Mouse (Mus musculus) B cell, adult (primary cell): ENCODE measurements around the gene Gm3591. TPM values are rescaled to one million over a fixed set of nuclear protein-coding genes. Genes with fewer than 3 reads are reported as not detected.

Experiments
- total RNA-seq: library from RNA; stranded (reverse); gene quantifications from 4 replicates; pipeline ENCODE4 v1.2.4, GENCODE M21; 2023; ENCODE audit not compliant: inconsistent age

Gm3591 gene
- not detected in 4 replicates for total RNA-seq

DNA sequence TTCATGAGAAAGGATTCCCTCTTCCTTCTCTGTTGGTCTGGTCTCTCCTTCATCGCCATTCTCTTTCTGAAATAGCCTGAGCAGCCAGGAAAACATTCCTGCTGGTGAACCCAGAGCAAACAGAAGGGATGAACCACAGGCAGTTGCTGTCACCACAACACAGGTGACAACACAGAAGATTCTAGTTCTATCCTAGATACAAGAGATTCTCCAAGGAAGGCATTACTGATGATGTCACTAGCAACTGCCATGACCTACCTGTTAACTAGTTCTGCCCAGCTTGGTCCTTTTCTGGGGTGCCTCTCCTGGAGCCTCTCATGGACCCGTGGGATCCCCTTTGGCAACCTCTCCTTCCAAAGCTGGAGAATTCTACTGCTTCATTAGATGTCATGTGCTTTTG is at the start of gene Gm3591:
Gene Gm3591, minus strand, starts transcription at position 101 of the 400 bp plus-strand sequence.

DNA sequence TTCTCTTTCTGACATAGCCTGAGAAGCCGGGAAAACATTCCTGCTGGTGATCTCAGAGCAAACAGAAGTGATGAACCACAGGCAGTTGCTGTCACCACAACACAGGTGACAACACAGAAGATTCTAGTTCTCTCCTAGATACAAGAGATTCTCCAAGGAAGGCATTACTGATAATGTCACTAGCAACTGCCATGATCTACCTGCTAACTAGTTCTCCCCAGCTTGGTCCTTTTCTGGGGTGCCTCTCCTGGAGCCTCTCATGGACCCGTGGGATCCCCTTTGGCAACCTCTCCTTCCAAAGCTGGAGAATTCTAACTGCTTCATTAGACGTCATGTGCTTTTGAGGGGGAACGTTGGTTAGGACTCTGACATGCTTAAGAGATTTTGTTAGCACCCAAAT is 32.2 kb upstream of the Gm3591 start, which contains the start of gene Gm3594:
Gene Gm3594, minus strand, starts transcription at position 101 of the 400 bp plus-strand sequence.

DNA sequence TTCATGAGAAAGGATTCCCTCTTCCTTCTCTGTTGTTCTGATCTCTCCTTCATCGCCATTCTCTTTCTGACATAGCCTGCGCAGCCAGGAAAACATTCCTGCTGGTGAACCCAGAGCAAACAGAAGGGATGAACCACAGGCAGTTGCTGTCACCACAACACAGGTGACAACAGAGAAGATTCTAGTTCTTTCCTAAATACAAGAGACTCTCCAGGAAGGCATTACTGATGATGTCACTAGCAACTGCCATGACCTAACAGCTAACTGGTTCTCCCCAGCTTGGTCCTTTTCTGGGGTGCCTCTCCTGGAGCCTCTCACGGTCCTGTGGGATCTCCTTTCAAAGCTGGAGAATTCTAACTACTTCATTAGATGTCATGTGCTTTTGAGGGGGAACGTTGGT is 22.1 kb downstream of the Gm3591 start, which contains the start of gene Gm16440:
Gene Gm16440, minus strand, starts transcription at position 101 of the 400 bp plus-strand sequence.

Other genes starting within 250 kb of the Gm3591 start
- gene Gm21560, start 193.2 kb downstream of the Gm3591 start, total RNA-seq: not detected in 4 replicates
- gene Gm3411, start 125.2 kb downstream of the Gm3591 start, total RNA-seq: 0.26 TPM in 1 of 4 replicates, not detected in the others
- gene Gm21103, start 107.6 kb downstream of the Gm3591 start, total RNA-seq: not detected in 4 replicates
- not detected in 4 replicates for gene Gm3618, start 68.8 kb downstream of the Gm3591 start, total RNA-seq
- not detected in 4 replicates for gene Gm16440, start 22.2 kb downstream of the Gm3591 start, total RNA-seq
- gene Gm3594, start 32.1 kb upstream of the Gm3591 start, total RNA-seq: not detected in 4 replicates
- not detected in 4 replicates for gene Gm8356, start 124.8 kb upstream of the Gm3591 start, total RNA-seq
- not detected in 4 replicates for gene Gm3629, start 178.1 kb upstream of the Gm3591 start, total RNA-seq
- gene Gm3460, start 209.9 kb upstream of the Gm3591 start, total RNA-seq: not detected in 4 replicates